Mouse (Mus musculus): ENCODE measurements at regions not wholly inside any gene's neighbourhood (a gene's known extent, or its start where the extent isn't known, plus 50 kb on each side); places are given as distances from the start of the nearest gene placed in this dataset.

DNA sequence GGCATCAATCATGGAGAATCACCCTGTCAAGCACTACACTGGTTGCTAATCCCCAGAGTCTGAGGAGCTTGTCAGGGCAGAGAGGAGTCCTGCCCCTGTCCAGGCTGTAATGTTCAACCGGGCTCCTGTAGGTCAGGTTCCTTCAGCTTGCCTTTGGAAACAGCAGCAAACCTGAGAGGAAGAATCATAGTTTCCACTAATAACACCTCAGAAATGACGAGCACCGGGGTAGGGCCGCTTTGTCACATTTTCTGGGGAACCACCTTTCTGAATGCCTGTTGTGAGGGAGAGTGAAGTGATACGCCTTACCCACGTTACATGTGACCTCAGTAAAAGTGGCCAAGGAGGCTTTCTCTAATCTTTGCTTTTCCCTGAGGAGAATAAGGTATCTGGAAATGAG lies 263.8 kb upstream of the N4bp1 start:
- Histone ChIP-seq H3K27me3 (ENCODE audit: control insufficient read depth in 1 of 2, insufficient read depth in 2 of 2, low read length in 2 of 2) (no peaks in the 10 kb centered on the region), H3K9me3 (replicated peaks; ENCODE audit: insufficient read depth, low read length) (no peaks in the 10 kb centered on the region), H3K4me1 (ENCODE audit: control insufficient read depth in 1 of 2, insufficient read depth in 2 of 2, low read length in 2 of 2) (no peaks in the 10 kb centered on the region), H3K9ac (ENCODE audit: control insufficient read depth, low read depth, low read length, poor library complexity, severe bottlenecking) (no peak overlapping the region), H3K27ac (ENCODE audit: control insufficient read depth, low read depth, low read length) (no peak overlapping the region), H3K4me3 (ENCODE audit: control insufficient read depth in 1 of 2, insufficient read depth in 1 of 2, low read depth in 2 of 2, low read length in 2 of 2) (no peak overlapping the region), H3K36me3 (ENCODE audit: control insufficient read depth in 1 of 2, insufficient read depth in 2 of 2, low read length in 2 of 2) (no peaks in the 10 kb centered on the region), H3K79me2 (ENCODE audit: control insufficient read depth, insufficient read depth, low read length, poor library complexity) (no peaks in the 10 kb centered on the region)
- no peak for DNase-seq (ENCODE audit: low read depth, low spot score)
- TF ChIP-seq SIN3A (IDR thresholded peaks at IDR 0.05; ENCODE audit: low read length) (no peak), ELF1 (IDR thresholded peaks at IDR 0.05; ENCODE audit: low read depth, low read length) (no peak)

DNA sequence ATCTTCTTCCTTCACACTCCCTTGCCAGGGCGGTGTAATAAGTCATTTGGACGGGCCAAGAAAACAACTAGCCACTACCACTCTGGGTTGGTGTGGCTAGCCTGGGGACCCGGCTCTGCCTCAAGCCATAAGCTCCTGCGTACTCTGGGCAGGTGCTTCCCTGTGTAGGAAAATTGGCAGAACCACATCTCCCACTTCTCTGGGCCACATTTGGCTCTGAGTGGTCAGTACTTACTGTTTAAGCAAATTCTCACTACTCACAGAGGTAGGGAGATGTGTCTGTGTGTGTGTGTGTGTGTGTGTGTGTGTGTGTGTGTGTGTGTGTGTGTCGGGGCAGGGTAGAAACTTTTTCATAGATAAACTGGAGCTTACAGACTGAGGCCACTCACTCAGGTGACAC lies 262.6 kb upstream of the N4bp1 start:
- no peaks in the 10 kb centered on the region for H3K9me3 ChIP-seq (replicated peaks; ENCODE audit: insufficient read depth, low read length)
- no peak for TF ChIP-seq CTCF (IDR thresholded peaks at IDR 0.05 in 2 of 3, conservative IDR thresholded peaks at IDR 0.05 in 1 of 3; ENCODE audit: control insufficient read depth in 1 of 3, insufficient read depth in 1 of 3, low read depth in 2 of 3, low read length in 3 of 3, poor library complexity in 1 of 3, severe bottlenecking in 1 of 3)
- no peak for TF ChIP-seq MAZ (IDR thresholded peaks at IDR 0.05; ENCODE audit: low read depth, low read length)
- no peak for TF ChIP-seq MYC (IDR thresholded peaks at IDR 0.05; ENCODE audit: low read depth, low read length)
- no peak for TF ChIP-seq TBP (IDR thresholded peaks at IDR 0.05; ENCODE audit: low read depth, low read length)
- TF ChIP-seq RAD21 (IDR thresholded peaks at IDR 0.05; ENCODE audit: low read depth, low read length), result no peak
- H3K4me1 ChIP-seq (ENCODE audit: control insufficient read depth in 1 of 2, insufficient read depth in 2 of 2, low read length in 2 of 2), result no peaks in the 10 kb centered on the region
- no peaks in the 10 kb centered on the region for H3K27me3 ChIP-seq (ENCODE audit: control insufficient read depth in 1 of 2, insufficient read depth in 2 of 2, low read length in 2 of 2)
- no peaks in the 10 kb centered on the region for H3K79me2 ChIP-seq (ENCODE audit: control insufficient read depth, insufficient read depth, low read length, poor library complexity)
- H3K27ac ChIP-seq (ENCODE audit: control insufficient read depth, low read depth, low read length), result no peak overlapping the region
- no peak for DNase-seq (ENCODE audit: low read depth, low spot score)
- no peak overlapping the region for H3K4me3 ChIP-seq (ENCODE audit: control insufficient read depth in 1 of 2, insufficient read depth in 1 of 2, low read depth in 2 of 2, low read length in 2 of 2)
- no peaks in the 10 kb centered on the region for H3K36me3 ChIP-seq (ENCODE audit: control insufficient read depth in 1 of 2, insufficient read depth in 2 of 2, low read length in 2 of 2)
- H3K9ac ChIP-seq (ENCODE audit: control insufficient read depth, low read depth, low read length, poor library complexity, severe bottlenecking), result no peak overlapping the region

DNA sequence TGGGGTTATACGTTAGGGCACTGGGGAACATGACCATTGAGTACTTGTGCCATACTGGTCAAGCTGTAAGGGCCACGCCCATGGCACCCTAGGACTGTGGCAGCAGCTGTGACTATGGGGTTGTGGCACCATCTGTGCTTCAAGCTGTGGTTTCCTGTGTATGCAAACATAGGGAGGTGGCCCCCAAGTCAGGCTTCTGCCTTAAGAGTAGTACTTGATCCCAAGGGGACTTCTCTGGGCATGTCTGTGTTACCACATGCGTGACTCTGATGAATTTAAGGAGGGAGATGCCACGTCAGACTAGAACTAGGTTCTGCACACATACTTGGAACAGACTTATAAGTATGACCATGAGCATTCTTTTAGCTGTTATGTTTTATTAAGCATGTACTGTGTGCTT lies 252.4 kb upstream of the N4bp1 start:
- DNase-seq (ENCODE audit: low read depth, low spot score), result no peak
- Histone ChIP-seq H3K27me3 (ENCODE audit: control insufficient read depth in 1 of 2, insufficient read depth in 2 of 2, low read length in 2 of 2) (no peaks in the 10 kb centered on the region), H3K27ac (ENCODE audit: control insufficient read depth, low read depth, low read length) (no peak overlapping the region), H3K9me3 (replicated peaks; ENCODE audit: insufficient read depth, low read length) (no peaks in the 10 kb centered on the region), H3K4me1 (ENCODE audit: control insufficient read depth in 1 of 2, insufficient read depth in 2 of 2, low read length in 2 of 2) (no peaks in the 10 kb centered on the region), H3K79me2 (ENCODE audit: control insufficient read depth, insufficient read depth, low read length, poor library complexity) (no peaks in the 10 kb centered on the region), H3K4me3 (ENCODE audit: control insufficient read depth in 1 of 2, insufficient read depth in 1 of 2, low read depth in 2 of 2, low read length in 2 of 2) (no peak overlapping the region), H3K36me3 (ENCODE audit: control insufficient read depth in 1 of 2, insufficient read depth in 2 of 2, low read length in 2 of 2) (no peaks in the 10 kb centered on the region), H3K9ac (ENCODE audit: control insufficient read depth, low read depth, low read length, poor library complexity, severe bottlenecking) (no peak overlapping the region)
- no peak for TF ChIP-seq E2F4 (IDR thresholded peaks at IDR 0.05; ENCODE audit: borderline replicate concordance, low read depth, low read length)
- TF ChIP-seq USF2 (IDR thresholded peaks at IDR 0.05; ENCODE audit: borderline replicate concordance in 1 of 2, insufficient read depth in 1 of 2, low read depth in 1 of 2, low read length in 2 of 2), result no peak
- TF ChIP-seq NRF1 (IDR thresholded peaks at IDR 0.05; ENCODE audit: insufficient read depth, low read depth, low read length, poor library complexity, severe bottlenecking), result no peak
- TF ChIP-seq ZMIZ1 (IDR thresholded peaks at IDR 0.05; ENCODE audit: low read depth, low read length), result no peak
- TF ChIP-seq MAX (IDR thresholded peaks at IDR 0.05; ENCODE audit: low read length), result no peak
- TF ChIP-seq GABPA (IDR thresholded peaks at IDR 0.05; ENCODE audit: low read depth, low read length), result no peak
- no peak for TF ChIP-seq ETS1 (IDR thresholded peaks at IDR 0.05; ENCODE audit: low read depth, low read length)
- TF ChIP-seq JUND (IDR thresholded peaks at IDR 0.05; ENCODE audit: low read depth, low read length), result no peak
- TF ChIP-seq CTCF (IDR thresholded peaks at IDR 0.05 in 2 of 3, conservative IDR thresholded peaks at IDR 0.05 in 1 of 3; ENCODE audit: control insufficient read depth in 1 of 3, insufficient read depth in 1 of 3, low read depth in 2 of 3, low read length in 3 of 3, poor library complexity in 1 of 3, severe bottlenecking in 1 of 3), result no peak
- no peak for TF ChIP-seq ZC3H11A (IDR thresholded peaks at IDR 0.05; ENCODE audit: low read depth, low read length)
- TF ChIP-seq ZNF384 (IDR thresholded peaks at IDR 0.05; ENCODE audit: low read depth, low read length), result no peak
- no peak for TF ChIP-seq CHD2 (IDR thresholded peaks at IDR 0.05; ENCODE audit: low read length)
- no peak for TF ChIP-seq EP300 (IDR thresholded peaks at IDR 0.05; ENCODE audit: low read depth in 1 of 2, low read length in 2 of 2)
- no peak for TF ChIP-seq POLR2A (IDR thresholded peaks at IDR 0.05; ENCODE audit: control insufficient read depth in 1 of 2, insufficient read depth in 1 of 2, low read depth in 1 of 2, low read length in 2 of 2, poor library complexity in 1 of 2)
- TF ChIP-seq KAT2A (conservative IDR thresholded peaks at IDR 0.05; ENCODE audit: low read depth, low read length), result no peak
- no peak for TF ChIP-seq POLR2AphosphoS5 (IDR thresholded peaks at IDR 0.05; ENCODE audit: borderline replicate concordance, low read depth, low read length)
- TF ChIP-seq TBP (IDR thresholded peaks at IDR 0.05; ENCODE audit: low read depth, low read length), result no peak
- TF ChIP-seq UBTF (IDR thresholded peaks at IDR 0.05; ENCODE audit: borderline replicate concordance, insufficient read depth, low read depth, low read length), result no peak
- no peak for TF ChIP-seq HCFC1 (IDR thresholded peaks at IDR 0.05; ENCODE audit: low read depth, low read length)
